ENCODE assay signal across 7 mouse cellular contexts in the genomic region with DNA sequence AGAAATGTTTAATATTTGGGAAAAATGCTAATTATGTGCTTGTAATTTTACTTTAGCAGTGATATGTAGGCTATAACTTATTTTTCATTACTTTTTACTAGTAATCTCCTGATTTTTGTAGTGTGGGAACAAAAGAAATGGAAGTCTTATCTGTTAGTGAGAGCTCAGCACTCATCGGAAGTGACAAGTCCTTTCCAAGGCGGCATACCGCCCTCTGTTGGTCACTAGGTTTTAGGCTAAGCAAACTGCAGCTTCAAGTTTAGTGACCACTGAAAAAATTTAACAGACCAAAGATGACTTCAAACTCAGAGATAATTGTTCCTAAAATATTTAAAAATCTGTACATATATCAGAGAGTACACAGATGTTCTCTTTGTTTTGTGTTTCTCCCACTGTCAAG.
DNase-seq lines count a peak whose midpoint lies in the region; ATAC-seq and TF ChIP-seq lines count a peak whose summit lies in the region.

No protein-coding gene starts in this region.

- no peak overlapping the region for H3K4me2 ChIP-seq in embryonic facial prominence, embryonic 11.5 days (ENCODE audit: low read depth, low read length)
- no peak overlapping the region for H3K4me2 ChIP-seq in midbrain, embryonic 12.5 days (replicated peaks)

- no peaks in the 10 kb centered on the region for H3K9me3 ChIP-seq in MEL (replicated peaks; ENCODE audit: insufficient read depth, low read length)
- H3K9me3 ChIP-seq in embryonic facial prominence, embryonic 11.5 days (replicated peaks; ENCODE audit: control insufficient read depth, low read length): no peaks in the 10 kb centered on the region
- no peaks in the 10 kb centered on the region; the same call in 1 of the 2 replicates for H3K9me3 ChIP-seq in midbrain, embryonic 12.5 days

- TF ChIP-seq RAD21 in MEL (IDR thresholded peaks at IDR 0.05; ENCODE audit: low read depth, low read length): no peak; the same call in 1 of the 2 replicates

- DNase-seq in MEL (ENCODE audit: low read depth, low spot score): peak; percentile 6
- DNase-seq in adrenal gland, adult 18-20 months (ENCODE audit: low spot score in 2 of 2): peak; percentile 8 to 47
- DNase-seq in embryonic facial prominence, embryonic 11.5 days (ENCODE audit: low spot score): peak; percentile 86
- DNase-seq in heart, postnatal 4 days: peak; percentile 87
- DNase-seq in layer of hippocampus, postnatal 25 days (ENCODE audit: extremely low spot score in 1 of 2, low spot score in 1 of 2): peak; percentile 27 to 76
- peak; percentile 16 for DNase-seq in testis, postnatal 14 days (ENCODE audit: low spot score)

- no peak overlapping the region for H3K27ac ChIP-seq in MEL (ENCODE audit: control insufficient read depth, low read depth, low read length)
- no peak overlapping the region for H3K27ac ChIP-seq in embryonic facial prominence, embryonic 11.5 days (replicated peaks; ENCODE audit: low read depth, low read length)
- H3K27ac ChIP-seq in midbrain, embryonic 12.5 days (replicated peaks): no peak overlapping the region

- TF ChIP-seq CTCF in MEL (IDR thresholded peaks at IDR 0.05 in 2 of 3, conservative IDR thresholded peaks at IDR 0.05 in 1 of 3; ENCODE audit: control insufficient read depth in 1 of 3, insufficient read depth in 1 of 3, low read depth in 2 of 3, low read length in 3 of 3, poor library complexity in 1 of 3, severe bottlenecking in 1 of 3): peak in 2 of 3 experiments; percentile 10 to 25; a peak in 3 of 6 replicates

- H3K4me1 ChIP-seq in MEL (ENCODE audit: control insufficient read depth in 1 of 2, insufficient read depth in 2 of 2, low read length in 2 of 2): no peaks in the 10 kb centered on the region
- no peaks in the 10 kb centered on the region for H3K4me1 ChIP-seq in embryonic facial prominence, embryonic 11.5 days (ENCODE audit: control insufficient read depth, insufficient read depth, low read length)
- H3K4me1 ChIP-seq in midbrain, embryonic 12.5 days: no peaks in the 10 kb centered on the region

- H3K9ac ChIP-seq in MEL (ENCODE audit: control insufficient read depth, low read depth, low read length, poor library complexity, severe bottlenecking): no peak overlapping the region
- no peak overlapping the region for H3K9ac ChIP-seq in embryonic facial prominence, embryonic 11.5 days (replicated peaks; ENCODE audit: low read length)
- no peak overlapping the region for H3K9ac ChIP-seq in midbrain, embryonic 12.5 days (replicated peaks)

- H3K27me3 ChIP-seq in MEL (ENCODE audit: control insufficient read depth in 1 of 2, insufficient read depth in 2 of 2, low read length in 2 of 2): no peaks in the 10 kb centered on the region
- no peaks in the 10 kb centered on the region for H3K27me3 ChIP-seq in embryonic facial prominence, embryonic 11.5 days (ENCODE audit: control insufficient read depth, insufficient read depth, low read length)
- no peaks in the 10 kb centered on the region for H3K27me3 ChIP-seq in midbrain, embryonic 12.5 days

- H3K79me2 ChIP-seq in MEL (ENCODE audit: control insufficient read depth, insufficient read depth, low read length, poor library complexity): no peaks in the 10 kb centered on the region

- TF ChIP-seq EP300 in MEL (IDR thresholded peaks at IDR 0.05; ENCODE audit: low read depth in 1 of 2, low read length in 2 of 2): no peak

- ATAC-seq in embryonic facial prominence, embryonic 11.5 days (replicated peaks; ENCODE audit: insufficient number of reproducible peaks, low FRiP score, low TSS enrichment, low read depth): no peak
- ATAC-seq in midbrain, embryonic 12.5 days (ENCODE audit: low FRiP score, low read depth): peak; percentile 69; the same call in 1 of the 2 replicates

- no peaks in the 10 kb centered on the region for H3K36me3 ChIP-seq in MEL (ENCODE audit: control insufficient read depth in 1 of 2, insufficient read depth in 2 of 2, low read length in 2 of 2)
- H3K36me3 ChIP-seq in embryonic facial prominence, embryonic 11.5 days (replicated peaks; ENCODE audit: control insufficient read depth, insufficient read depth, low read depth, low read length): no peaks in the 10 kb centered on the region
- no peaks in the 10 kb centered on the region for H3K36me3 ChIP-seq in midbrain, embryonic 12.5 days

- no peak for TF ChIP-seq POLR2A in MEL (IDR thresholded peaks at IDR 0.05; ENCODE audit: control insufficient read depth in 1 of 2, insufficient read depth in 1 of 2, low read depth in 1 of 2, low read length in 2 of 2, poor library complexity in 1 of 2)

- no peak overlapping the region for H3K4me3 ChIP-seq in MEL (ENCODE audit: control insufficient read depth in 1 of 2, insufficient read depth in 1 of 2, low read depth in 2 of 2, low read length in 2 of 2)
- no peak overlapping the region for H3K4me3 ChIP-seq in embryonic facial prominence, embryonic 11.5 days (ENCODE audit: low read depth, low read length)
- no peak overlapping the region for H3K4me3 ChIP-seq in midbrain, embryonic 12.5 days

- WGBS in embryonic facial prominence, embryonic 11.5 days: 10% methylated on average over 3 of the region's 3 CpGs
- WGBS in midbrain, embryonic 12.5 days: 15% methylated on average over 3 of the region's 3 CpGs

TF ChIP-seq in MEL, 35 proteins besides CTCF, POLR2A, EP300 and RAD21:
- no peak for TF ChIP-seq MEF2A (IDR thresholded peaks at IDR 0.05; ENCODE audit: extremely low read depth, insufficient replicate concordance, low read depth, low read length, poor library complexity, severe bottlenecking)

Comparison
In these comparisons a context has a peak if more than half of its experiments do, and no peak if none do; other contexts are left out.
1. DNase-seq: peak in every context shown above with its lines; median percentile 87 in heart, postnatal 4 days; 86 in embryonic facial prominence, embryonic 11.5 days; 52 in layer of hippocampus, postnatal 25 days; 28 in adrenal gland, adult 18-20 months; 16 in testis, postnatal 14 days; 6 in MEL.